Mouse (Mus musculus) heart, embryonic 14.5 days (tissue): ENCODE results near the gene Cdkn1a. TPM values are rescaled to one million over a fixed set of nuclear protein-coding genes. Genes with fewer than 3 reads are reported as not detected.

Experiments
- ATAC-seq: fragments of 200-750 bp; cut with Nextera tagmentation; 2 replicates; pipeline ENCODE4 v1.8.0; 2017; ENCODE audit warnings: low read depth, moderate TSS enrichment; ENCODE audit not compliant: insufficient number of reproducible peaks, insufficient read depth, low FRiP score
- H3K27ac ChIP-seq, 2 experiments: fragments of 200-500 bp in 1 of 2; fragments of 300-500 bp in 1 of 2; sonication (generic) in 1 of 2; replicated peaks in 1 of 2; 2 replicates each; pipeline ENCODE4 v1.5.1; 2012 to 2014; ENCODE audit warnings: low read depth in 2 of 2, low read length in 2 of 2, control low read depth in 1 of 2, mild to moderate bottlenecking in 1 of 2, mixed read lengths in 1 of 2; ENCODE audit not compliant: control insufficient read depth in 1 of 2, insufficient read depth in 1 of 2
- H3K27me3 ChIP-seq: fragments of 300-500 bp; sonication (generic); 2 replicates; pipeline ENCODE4 v1.6.1; 2014; ENCODE audit warnings: mild to moderate bottlenecking, low read length, control low read depth; ENCODE audit not compliant: control insufficient read depth, insufficient read depth
- H3K36me3 ChIP-seq: fragments of 300-500 bp; sonication (generic); 2 replicates; pipeline ENCODE4 v1.6.1; 2014; ENCODE audit warnings: mild to moderate bottlenecking, control low read depth, low read length, mixed read lengths; ENCODE audit not compliant: control insufficient read depth, insufficient read depth
- H3K4me1 ChIP-seq, 2 experiments: fragments of 200-500 bp in 1 of 2; fragments of 300-500 bp in 1 of 2; sonication (generic) in 1 of 2; 2 replicates each; pipeline ENCODE4 v1.6.1; 2012 to 2014; ENCODE audit warnings: low read length in 2 of 2, control low read depth in 1 of 2, mixed read lengths in 1 of 2; ENCODE audit not compliant: control insufficient read depth in 2 of 2, insufficient read depth in 2 of 2
- H3K4me2 ChIP-seq: fragments of 300-500 bp; sonication (generic); 2 replicates; pipeline ENCODE4 v1.6.1; 2014; ENCODE audit warnings: mild to moderate bottlenecking, low read length
- H3K4me3 ChIP-seq, 2 experiments: fragments of 200-500 bp in 1 of 2; fragments of 300-500 bp in 1 of 2; sonication (generic) in 1 of 2; 2 replicates each; pipeline ENCODE4 v1.5.1; 2012 to 2014; ENCODE audit warnings: low read length in 2 of 2, mild to moderate bottlenecking in 2 of 2, control low read depth in 1 of 2, low read depth in 1 of 2, moderate library complexity in 1 of 2; ENCODE audit not compliant: control insufficient read depth in 1 of 2, insufficient read depth in 1 of 2
- H3K9ac ChIP-seq: fragments of 300-500 bp; sonication (generic); 2 replicates; pipeline ENCODE4 v1.6.1; 2014; ENCODE audit warnings: mild to moderate bottlenecking, low read length
- H3K9me3 ChIP-seq: fragments of 300-500 bp; sonication (generic); 2 replicates; pipeline ENCODE4 v1.6.1; 2016; ENCODE audit warnings: low read length, control low read depth; ENCODE audit not compliant: control insufficient read depth
- WGBS: fragments of 180-500 bp; shearing (Covaris S2); extraction: QIAGEN DNeasy Blood & Tissue Kit; methylation state at CpG from one replicate; pipeline ENCODE4 v1.1.7; 2014; 5-methylcytosine and 5-hydroxymethylcytosine counted together
- polyA plus RNA-seq: library from polyadenylated mRNA; unstranded; fragments of >200 nt; fragmentation: Nextera tagmentation; extraction: Ambion mirVana; gene quantifications from 2 replicates; pipeline ENCODE4 v1.2.1, GENCODE M21; 2014

Cdkn1a gene
- polyA plus RNA-seq, 1 experiment from 2014 or later: 51.7 TPM

- 18% methylated on average over 14 of the region's 14 CpGs for WGBS
- peak overlapping the region; percentile 64 for H3K4me2 ChIP-seq
- no peaks in the 10 kb centered on the region for H3K9me3 ChIP-seq
- H3K9ac ChIP-seq: peak overlapping the region; percentile 68
- peak overlapping the region; percentile 35 to 40 for H3K4me3 ChIP-seq
- H3K4me1 ChIP-seq: peaks cover 29 to 36% of the 10 kb centered on the region in 2 experiments
- no peak for ATAC-seq
- no peaks in the 10 kb centered on the region for H3K36me3 ChIP-seq
- peak overlapping the region; percentile 3 to 70; a peak in 2 of 4 replicates for H3K27ac ChIP-seq
- H3K27me3 ChIP-seq: peaks cover 5% of the 10 kb centered on the region; the same call in 1 of the 2 replicates
These were observed 12.8 kb upstream of the Cdkn1a start for GRCm38 (mm10) chr17:29077786-29078509.

GRCm38 (mm10) chr17:29078519-29079383 is 12.0 kb upstream of the Cdkn1a start:
- Histone ChIP-seq H3K36me3 (no peaks in the 10 kb centered on the region), H3K27me3 (peaks cover 5% of the 10 kb centered on the region; the same call in 1 of the 2 replicates), H3K27ac (peak overlapping the region; percentile 50 to 70), H3K9me3 (no peaks in the 10 kb centered on the region), H3K4me3 (peak overlapping the region; percentile 35 to 40), H3K4me1 (peaks cover 23 to 28% of the 10 kb centered on the region in 2 experiments), H3K4me2 (peak overlapping the region; percentile 64), H3K9ac (peak overlapping the region; percentile 68)
- ATAC-seq: peak; percentile 62
- 4% methylated on average over 25 of the region's 25 CpGs for WGBS

- H3K4me1 ChIP-seq: peaks cover 20 to 28% of the 10 kb centered on the region in 2 experiments
- H3K4me2 ChIP-seq: peak overlapping the region; percentile 46
- peaks cover 5% of the 10 kb centered on the region; the same call in 1 of the 2 replicates for H3K27me3 ChIP-seq
- no peaks in the 10 kb centered on the region for H3K9me3 ChIP-seq
- no peak overlapping the region for H3K4me3 ChIP-seq
- no peaks in the 10 kb centered on the region for H3K36me3 ChIP-seq
- no peak overlapping the region for H3K9ac ChIP-seq
- no peak overlapping the region for H3K27ac ChIP-seq
- 11% methylated on average over 22 of the region's 23 CpGs for WGBS
- ATAC-seq: no peak
These were observed 9.8 kb upstream of the Cdkn1a start for GRCm38 (mm10) chr17:29080758-29081617.

GRCm38 (mm10) chr17:29081618-29082381 is 9.0 kb upstream of the Cdkn1a start:
- WGBS: 29% methylated on average over 21 of the region's 21 CpGs
- no peaks in the 10 kb centered on the region for H3K9me3 ChIP-seq
- peak overlapping the region in 1 of 2 experiments; percentile 11; a peak in 1 of 4 replicates for H3K4me3 ChIP-seq
- no peak overlapping the region for H3K27ac ChIP-seq
- no peak for ATAC-seq
- H3K27me3 ChIP-seq: peaks cover 5% of the 10 kb centered on the region; the same call in 1 of the 2 replicates
- no peaks in the 10 kb centered on the region for H3K36me3 ChIP-seq
- no peak overlapping the region for H3K9ac ChIP-seq
- peaks cover 20 to 28% of the 10 kb centered on the region in 2 experiments for H3K4me1 ChIP-seq
- peak overlapping the region; percentile 46 for H3K4me2 ChIP-seq

- H3K4me3 ChIP-seq: no peak overlapping the region
- H3K4me1 ChIP-seq: peaks cover 16 to 18% of the 10 kb centered on the region in 2 experiments
- 94% methylated on average over 8 of the region's 8 CpGs for WGBS
- no peak overlapping the region for H3K27ac ChIP-seq
- no peak for ATAC-seq
- no peak overlapping the region for H3K9ac ChIP-seq
- H3K36me3 ChIP-seq: no peaks in the 10 kb centered on the region
- no peak overlapping the region for H3K4me2 ChIP-seq
- no peaks in the 10 kb centered on the region for H3K9me3 ChIP-seq
- peaks cover 5% of the 10 kb centered on the region; the same call in 1 of the 2 replicates for H3K27me3 ChIP-seq
These were observed 7.2 kb upstream of the Cdkn1a start for GRCm38 (mm10) chr17:29083586-29083985.

- Histone ChIP-seq H3K4me2 (no peak overlapping the region), H3K4me3 (no peak overlapping the region), H3K4me1 (peaks cover 10 to 13% of the 10 kb centered on the region in 2 experiments), H3K36me3 (no peaks in the 10 kb centered on the region), H3K27me3 (peaks cover 5% of the 10 kb centered on the region; the same call in 1 of the 2 replicates), H3K9ac (no peak overlapping the region), H3K9me3 (no peaks in the 10 kb centered on the region), H3K27ac (no peak overlapping the region)
- 87% methylated on average over 7 of the region's 7 CpGs for WGBS
- no peak for ATAC-seq
These were observed 6.1 kb upstream of the Cdkn1a start for GRCm38 (mm10) chr17:29084656-29085055.
